11 mouse cellular contexts compared by ENCODE assay signal in genomic region chr7:73185591-73185990, GRCm38 (mm10).
DNase-seq lines count a peak whose midpoint lies in the region; ATAC-seq and TF ChIP-seq lines count a peak whose summit lies in the region.
"Had no signal": no experiment of that assay in that cellular context is flagged by ENCODE, and none has a peak within 500 bp of the region (broad histone marks: within the 10 kb centered on the region; RNA-seq: fewer than 3 reads in every experiment).

No protein-coding gene starts in this region.

- TF ChIP-seq POLR2A in cortical plate, adult 2 months (IDR thresholded peaks at IDR 0.05; ENCODE audit: extremely low read depth, insufficient read depth, low read length), result no peak
- TF ChIP-seq POLR2A in heart, adult 2 months (IDR thresholded peaks at IDR 0.05; ENCODE audit: insufficient read depth, low read depth, low read length), result no peak

- H3K4me3 ChIP-seq in cortical plate, adult 2 months (ENCODE audit: insufficient read depth, low read length), result no peak overlapping the region
- no peak overlapping the region for H3K4me3 ChIP-seq in forebrain, embryonic 12.5 days (replicated peaks)
- no peak overlapping the region for H3K4me3 ChIP-seq in hindbrain, embryonic 14.5 days (replicated peaks; ENCODE audit: low read length)
- H3K4me3 ChIP-seq in midbrain, embryonic 16.5 days (ENCODE audit: low read depth, low read length), result no peak overlapping the region
- no peak overlapping the region for H3K4me3 ChIP-seq in heart, adult 2 months
- H3K4me3 ChIP-seq: stomach, embryonic 15.5 days had no signal

- 0 out of 2 replicates have a peak overlapping the region, but pooled peaks have one; percentile 61 for H3K27ac ChIP-seq in cortical plate, adult 2 months (ENCODE audit: insufficient read depth, low read length)
- peak overlapping the region; percentile 89 for H3K27ac ChIP-seq in forebrain, embryonic 12.5 days
- peak overlapping the region; percentile 64 for H3K27ac ChIP-seq in hindbrain, embryonic 14.5 days
- H3K27ac ChIP-seq in midbrain, embryonic 16.5 days (ENCODE audit: low read length), result peak overlapping the region; percentile 79
- no peak overlapping the region for H3K27ac ChIP-seq in heart, adult 2 months
- H3K27ac ChIP-seq: stomach, embryonic 15.5 days had no signal

- no peaks in the 10 kb centered on the region for H3K36me3 ChIP-seq in forebrain, embryonic 12.5 days (replicated peaks)
- H3K36me3 ChIP-seq in hindbrain, embryonic 14.5 days (replicated peaks; ENCODE audit: control insufficient read depth, insufficient read depth), result no peaks in the 10 kb centered on the region
- no peaks in the 10 kb centered on the region for H3K36me3 ChIP-seq in midbrain, embryonic 16.5 days (ENCODE audit: control insufficient read depth, insufficient read depth, low read length)
- no peaks in the 10 kb centered on the region for H3K36me3 ChIP-seq in heart, adult 2 months (ENCODE audit: control insufficient read depth, insufficient read depth, low read length)
- H3K36me3 ChIP-seq: stomach, embryonic 15.5 days had no signal

- no peak for TF ChIP-seq CTCF in cortical plate, adult 2 months (IDR thresholded peaks at IDR 0.05; ENCODE audit: extremely low read depth, insufficient read depth, low read length)
- TF ChIP-seq CTCF in heart, adult 2 months (IDR thresholded peaks at IDR 0.05), result no peak

- no peaks in the 10 kb centered on the region for H3K79me2 ChIP-seq in heart, adult 2 months (replicated peaks; ENCODE audit: control insufficient read depth, insufficient read depth, low read length)

- 76% methylated on average over 5 of the region's 5 CpGs for WGBS in forebrain, embryonic 12.5 days
- WGBS in hindbrain, embryonic 14.5 days, result 57% methylated on average over 5 of the region's 5 CpGs
- WGBS in midbrain, embryonic 16.5 days, result 39% methylated on average over 5 of the region's 5 CpGs
- WGBS in heart, adult 2 months, result 90% methylated on average over 5 of the region's 5 CpGs

- H3K27me3 ChIP-seq in forebrain, embryonic 12.5 days, result 0 out of 2 replicates have a peak, but pooled peaks cover 3% of the 10 kb centered on the region
- no peaks in the 10 kb centered on the region for H3K27me3 ChIP-seq in hindbrain, embryonic 14.5 days (ENCODE audit: control insufficient read depth, insufficient read depth, low read length)
- H3K27me3 ChIP-seq in midbrain, embryonic 16.5 days (ENCODE audit: control insufficient read depth, insufficient read depth, low read depth, low read length), result no peaks in the 10 kb centered on the region
- no peaks in the 10 kb centered on the region for H3K27me3 ChIP-seq in heart, adult 2 months (ENCODE audit: control insufficient read depth, insufficient read depth, low read length)
- H3K27me3 ChIP-seq: stomach, embryonic 15.5 days had no signal

- intact Hi-C loops in heart, adult 2 months (cut with DNase I), result loop anchor here (5.0 kb wide), 2 partner anchors 47 to 167 kb away; no protein-coding TSS in a partner anchor

- H3K9ac ChIP-seq in forebrain, embryonic 12.5 days, result no peak overlapping the region
- no peak overlapping the region for H3K9ac ChIP-seq in hindbrain, embryonic 14.5 days
- no peak overlapping the region for H3K9ac ChIP-seq in midbrain, embryonic 16.5 days (ENCODE audit: low read depth, low read length)
- no peak overlapping the region for H3K9ac ChIP-seq in heart, adult 2 months (ENCODE audit: low read depth, low read length)
- H3K9ac ChIP-seq: stomach, embryonic 15.5 days had no signal

- no peak for TF ChIP-seq EP300 in heart, adult 2 months (IDR thresholded peaks at IDR 0.05; ENCODE audit: insufficient read depth, low read depth, low read length)

- ATAC-seq in forebrain, embryonic 12.5 days (ENCODE audit: low FRiP score), result no peak; the same call in 1 of the 2 replicates
- no peak; the same call in 1 of the 2 replicates for ATAC-seq in hindbrain, embryonic 14.5 days (ENCODE audit: low FRiP score)
- peak; percentile 49 for ATAC-seq in midbrain, embryonic 16.5 days

- H3K4me2 ChIP-seq in forebrain, embryonic 12.5 days, result no peak overlapping the region
- H3K4me2 ChIP-seq in hindbrain, embryonic 14.5 days (replicated peaks), result no peak overlapping the region
- H3K4me2 ChIP-seq in midbrain, embryonic 16.5 days (ENCODE audit: low read length), result no peak overlapping the region
- H3K4me2 ChIP-seq: stomach, embryonic 15.5 days had no signal

- no peak for DNase-seq in hindbrain, embryonic 14.5 days (ENCODE audit: low spot score)
- DNase-seq in thymus, postnatal 4 days, result no peak
- no peak for DNase-seq in adipocyte (ENCODE audit: low spot score)
- no peak for DNase-seq in heart, adult 2 months
- DNase-seq: adrenal gland, postnatal 36 days; kidney, postnatal 10 days; thymus, postnatal 36 days had no signal

- peaks cover 7% of the 10 kb centered on the region; the same call in 1 of the 2 replicates for H3K9me3 ChIP-seq in forebrain, embryonic 12.5 days
- no peaks in the 10 kb centered on the region for H3K9me3 ChIP-seq in hindbrain, embryonic 14.5 days (ENCODE audit: control insufficient read depth, low read length)
- no peaks in the 10 kb centered on the region for H3K9me3 ChIP-seq in midbrain, embryonic 16.5 days (replicated peaks; ENCODE audit: control insufficient read depth, low read length, poor library complexity, severe bottlenecking)
- H3K9me3 ChIP-seq: stomach, embryonic 15.5 days had no signal

- peaks cover 3% of the 10 kb centered on the region for H3K4me1 ChIP-seq in cortical plate, adult 2 months (ENCODE audit: control insufficient read depth, insufficient read depth, low read length)
- H3K4me1 ChIP-seq in forebrain, embryonic 12.5 days, result peaks cover 44% of the 10 kb centered on the region
- peaks cover 15% of the 10 kb centered on the region for H3K4me1 ChIP-seq in hindbrain, embryonic 14.5 days (replicated peaks; ENCODE audit: control insufficient read depth, insufficient read depth, low read length)
- H3K4me1 ChIP-seq in midbrain, embryonic 16.5 days (ENCODE audit: control insufficient read depth, insufficient read depth, low read length), result peaks cover 11% of the 10 kb centered on the region; the same call in 1 of the 2 replicates
- H3K4me1 ChIP-seq in heart, adult 2 months (ENCODE audit: control insufficient read depth, insufficient read depth, low read length), result no peaks in the 10 kb centered on the region
- H3K4me1 ChIP-seq: stomach, embryonic 15.5 days had no signal
